Mouse (Mus musculus) kidney, adult 2 months (tissue): ENCODE data around the gene Olfr976. TPM values are rescaled to one million over a fixed set of nuclear protein-coding genes. Genes with fewer than 3 reads are reported as not detected.

ENCODE experiments used
- DNase-seq: peaks from one replicate; pipeline ENCODE4 v3.0.0; 2021
- H3K27ac ChIP-seq: fragments of 200-500 bp; 2 replicates; pipeline ENCODE4 v1.5.1; 2012; ENCODE audit warnings: low read depth, low read length, control low read depth, inconsistent platforms; ENCODE audit not compliant: insufficient read depth
- H3K27me3 ChIP-seq: fragments of 200-500 bp; replicated peaks from 2 replicates; pipeline ENCODE4 v1.6.1; 2012; ENCODE audit warnings: mild to moderate bottlenecking, moderate library complexity, low read length, inconsistent platforms; ENCODE audit not compliant: control insufficient read depth, insufficient read depth
- H3K36me3 ChIP-seq: fragments of 200-500 bp; 2 replicates; pipeline ENCODE4 v1.6.1; 2012; ENCODE audit warnings: mild to moderate bottlenecking, moderate library complexity, low read length, inconsistent platforms; ENCODE audit not compliant: control insufficient read depth, insufficient read depth
- H3K4me1 ChIP-seq: fragments of 200-500 bp; 2 replicates; pipeline ENCODE4 v1.6.1; 2011; ENCODE audit warnings: low read length; ENCODE audit not compliant: control insufficient read depth, insufficient read depth
- H3K4me3 ChIP-seq: fragments of 200-500 bp; 2 replicates; pipeline ENCODE4 v1.5.1; 2011; ENCODE audit warnings: mild to moderate bottlenecking, low read depth, low read length, control low read depth; ENCODE audit not compliant: insufficient read depth
- CTCF ChIP-seq: fragments of 200-500 bp; conservative IDR thresholded peaks from 2 replicates; pipeline ENCODE4 v1.5.1; 2011; ENCODE audit warnings: low read depth, mild to moderate bottlenecking, control low read depth, low read length, moderate library complexity, mixed read lengths; ENCODE audit not compliant: insufficient read depth, insufficient read length
- POLR2A ChIP-seq: fragments of 200-500 bp; IDR thresholded peaks from one replicate; pipeline ENCODE4 v1.6.1; 2011; ENCODE audit warnings: low read depth, low read length, control low read depth
- WGBS: fragments of 180-500 bp; shearing (Covaris S2); methylation state at CpG from one replicate; pipeline ENCODE4 v1.1.7; 2018; 5-methylcytosine and 5-hydroxymethylcytosine counted together
- polyA plus RNA-seq: library from polyadenylated mRNA; depleted of rRNA; stranded (reverse); fragments of >200 nt; gene quantifications from 2 replicates; pipeline ENCODE4 v1.2.3, GENCODE M21; 2012; rRNA removed

Gene Olfr976
- polyA plus RNA-seq, 1 experiment, result not detected

- no peak for DNase-seq
- H3K4me3 ChIP-seq, result no peak overlapping the region
- H3K27ac ChIP-seq, result no peak overlapping the region
- no peaks in the 10 kb centered on the region for H3K36me3 ChIP-seq
- WGBS, result 76% methylated on average over 3 of the region's 3 CpGs
- no peaks in the 10 kb centered on the region for H3K4me1 ChIP-seq
- TF ChIP-seq CTCF (no peak), POLR2A (no peak)
- H3K27me3 ChIP-seq, result no peaks in the 10 kb centered on the region
Observed at GRCm38 (mm10) chr9:39909939-39910338, 51.0 kb downstream of the Olfr976 start.

GRCm38 (mm10) chr9:39907036-39907435, 53.9 kb downstream of the Olfr976 start, which contains the start of gene Olfr229:
Gene Olfr229 (plus strand): TSS chr9:39907336.
- no peak for DNase-seq
- 61% methylated on average over 2 of the region's 2 CpGs for WGBS
- Histone ChIP-seq H3K4me3 (no peak within 1 kb of the TSS), H3K27me3 (no peaks in the 10 kb centered on the region), H3K36me3 (no peaks in the 10 kb centered on the region), H3K4me1 (no peaks in the 10 kb centered on the region), H3K27ac (no peak within 1 kb of the TSS)
- TF ChIP-seq CTCF (no peak), POLR2A (no peak)

GRCm38 (mm10) chr9:39905106-39905505, 55.8 kb downstream of the Olfr976 start:
- no peak for DNase-seq
- no peaks in the 10 kb centered on the region for H3K36me3 ChIP-seq
- H3K4me1 ChIP-seq, result no peaks in the 10 kb centered on the region
- no peak overlapping the region for H3K27ac ChIP-seq
- WGBS, result 73% methylated on average over 6 of the region's 6 CpGs
- H3K27me3 ChIP-seq, result no peaks in the 10 kb centered on the region
- H3K4me3 ChIP-seq, result no peak overlapping the region
- TF ChIP-seq CTCF (no peak), POLR2A (no peak)

Other genes with a start within 250 kb of the Olfr976 start
- gene Olfr965, start 249.8 kb downstream of the Olfr976 start, polyA plus RNA-seq, result not detected in 2 replicates
- gene Olfr150, start 230.2 kb downstream of the Olfr976 start, polyA plus RNA-seq, result not detected in 2 replicates
- not detected in 2 replicates for gene Olfr967, start 214.9 kb downstream of the Olfr976 start, polyA plus RNA-seq
- not detected in 2 replicates for gene Olfr968, start 177.9 kb downstream of the Olfr976 start, polyA plus RNA-seq
- gene Olfr969, start 170.2 kb downstream of the Olfr976 start, polyA plus RNA-seq, result not detected in 2 replicates
- gene Olfr970, start 152.3 kb downstream of the Olfr976 start, polyA plus RNA-seq, result not detected in 2 replicates
- not detected in 2 replicates for gene Olfr971, start 124.3 kb downstream of the Olfr976 start, polyA plus RNA-seq
- gene Olfr972, start 94.7 kb downstream of the Olfr976 start, polyA plus RNA-seq, result not detected in 2 replicates
- not detected in 2 replicates for gene Olfr229, start 53.8 kb downstream of the Olfr976 start, polyA plus RNA-seq
- gene Olfr974, start 23.6 kb downstream of the Olfr976 start, polyA plus RNA-seq, result not detected in 2 replicates
- not detected in 2 replicates for gene Olfr975, start 9.1 kb downstream of the Olfr976 start, polyA plus RNA-seq
- not detected in 2 replicates for gene Olfr978, start 31.0 kb upstream of the Olfr976 start, polyA plus RNA-seq
- gene Olfr979, start 42.3 kb upstream of the Olfr976 start, polyA plus RNA-seq, result not detected in 2 replicates
- not detected in 2 replicates for gene Olfr980, start 48.4 kb upstream of the Olfr976 start, polyA plus RNA-seq
- gene Olfr981, start 60.3 kb upstream of the Olfr976 start, polyA plus RNA-seq, result not detected in 2 replicates
- not detected in 2 replicates for gene Olfr982, start 112.7 kb upstream of the Olfr976 start, polyA plus RNA-seq
- not detected in 2 replicates for gene Olfr983, start 132.5 kb upstream of the Olfr976 start, polyA plus RNA-seq
- gene Olfr984, start 153.1 kb upstream of the Olfr976 start, polyA plus RNA-seq, result not detected in 2 replicates
- gene Olfr985, start 169.1 kb upstream of the Olfr976 start, polyA plus RNA-seq, result not detected in 2 replicates
- gene Tmem225, start 187.0 kb upstream of the Olfr976 start, polyA plus RNA-seq, result not detected in 2 replicates
- gene Olfr986, start 219.8 kb upstream of the Olfr976 start, polyA plus RNA-seq, result not detected in 2 replicates
- gene Zfp202, start 231.2 kb upstream of the Olfr976 start, polyA plus RNA-seq, result 0.94 and 1.1 TPM in 2 replicates